Mouse (Mus musculus) heart, adult 18-20 months (tissue): ENCODE data around the gene Slamf9. TPM values are rescaled to one million over a fixed set of nuclear protein-coding genes. Genes with fewer than 3 reads are reported as not detected.

Source experiments
- DNase-seq, 2 experiments: peaks; one replicate each; pipeline ENCODE4 v3.0.0; 2021 to 2022; ENCODE audit warnings: mixed read lengths in 1 of 2
- total RNA-seq, 2 experiments: library from RNA; stranded (reverse); gene quantifications; 2 replicates each; pipeline ENCODE4 v1.2.3; 2021

The Slamf9 gene
- total RNA-seq, 2 experiments from 2014 or later: 1.2 to 2.2 TPM

DNA sequence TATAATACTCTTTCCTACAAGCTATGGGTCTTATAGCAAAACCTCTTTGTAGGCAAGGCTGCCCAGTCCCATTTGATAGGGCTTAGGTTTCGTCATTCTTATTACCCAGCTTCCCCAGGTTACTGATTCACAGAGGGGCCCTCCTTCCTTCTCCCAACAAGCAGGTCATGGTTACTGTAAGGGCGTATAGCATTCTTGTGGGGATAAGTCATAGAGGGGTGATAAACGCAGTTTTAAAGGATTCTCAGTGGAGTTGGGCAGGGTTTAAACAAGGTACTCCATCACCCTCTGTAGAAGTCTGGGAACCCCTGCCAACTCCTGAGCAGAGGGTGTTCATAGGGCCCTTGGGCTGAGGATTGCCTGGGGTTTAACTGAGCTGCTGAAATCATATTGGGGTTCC lies 12.6 kb upstream of the Slamf9 start:
- no peak for DNase-seq

DNA sequence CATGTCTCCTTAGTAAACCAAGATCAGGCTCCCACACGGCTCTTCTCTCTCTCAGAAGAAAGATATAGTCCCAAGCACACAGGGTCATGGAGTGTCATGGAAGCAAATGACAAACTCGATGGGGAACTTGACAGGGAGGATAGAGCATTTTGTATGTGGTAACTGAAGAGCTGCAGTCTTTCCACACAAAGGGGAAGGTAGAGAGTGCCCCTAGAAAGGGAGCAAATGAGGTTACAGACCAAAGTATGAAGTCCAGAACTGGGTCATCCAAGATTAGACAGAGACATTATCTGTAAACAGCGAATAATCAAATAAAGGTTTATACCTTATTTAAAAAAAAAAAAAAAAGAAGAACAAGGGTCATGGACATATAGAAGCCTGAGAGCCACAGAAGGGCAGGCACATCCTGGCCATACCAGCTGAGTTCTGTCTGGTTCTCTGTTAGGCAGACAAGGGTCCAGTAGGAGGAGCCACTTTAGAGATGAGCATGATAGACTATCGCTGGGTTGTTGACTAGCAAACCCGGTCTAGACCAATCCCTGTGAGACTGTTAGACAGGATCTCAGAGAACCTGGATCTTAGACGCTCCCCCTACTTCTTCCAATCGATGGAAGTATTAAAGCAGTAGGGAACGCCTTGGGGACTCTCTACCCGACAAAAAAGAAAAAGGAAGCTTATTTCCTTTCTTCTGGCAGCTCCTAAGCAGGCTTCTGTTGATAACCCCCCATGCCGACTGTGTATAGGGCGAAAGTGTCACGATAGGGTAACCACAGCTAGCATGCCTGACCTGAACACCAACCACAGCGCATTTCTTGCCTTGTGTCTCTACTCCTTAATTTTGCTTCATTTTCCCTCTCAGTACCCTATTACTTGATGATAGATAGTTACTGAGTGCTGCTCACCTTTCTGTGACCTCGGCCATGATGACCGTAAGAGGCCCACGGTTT lies 11.5 kb upstream of the Slamf9 start:
- DNase-seq: no peak

DNA sequence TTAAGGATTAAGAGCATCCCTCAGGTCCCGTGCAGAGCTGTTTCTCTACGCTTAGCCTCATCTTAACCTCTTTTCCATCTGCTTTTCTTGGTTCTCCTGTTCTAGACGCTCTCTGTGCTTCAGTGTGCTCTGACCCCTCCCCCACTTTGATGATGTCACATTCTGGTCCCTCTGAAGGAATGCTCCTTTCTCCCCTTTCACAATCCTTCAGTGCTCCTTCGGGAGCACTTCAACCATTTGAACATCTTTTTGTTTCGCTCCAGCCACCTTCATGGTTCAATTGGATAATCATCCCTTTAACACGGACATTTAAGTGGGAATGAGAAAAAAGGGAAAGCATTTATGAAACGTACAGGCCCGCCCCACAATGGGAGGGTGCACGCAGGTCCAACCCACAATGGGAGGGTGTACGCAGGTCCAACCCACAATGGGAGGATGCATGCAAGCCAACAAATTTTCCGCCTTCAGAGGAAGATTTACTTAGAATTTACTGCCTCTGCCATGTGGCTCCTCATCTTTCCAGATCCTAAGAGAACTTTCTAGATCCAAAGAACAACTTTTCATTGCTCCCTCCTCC lies 6.8 kb upstream of the Slamf9 start:
- DNase-seq: no peak

DNA sequence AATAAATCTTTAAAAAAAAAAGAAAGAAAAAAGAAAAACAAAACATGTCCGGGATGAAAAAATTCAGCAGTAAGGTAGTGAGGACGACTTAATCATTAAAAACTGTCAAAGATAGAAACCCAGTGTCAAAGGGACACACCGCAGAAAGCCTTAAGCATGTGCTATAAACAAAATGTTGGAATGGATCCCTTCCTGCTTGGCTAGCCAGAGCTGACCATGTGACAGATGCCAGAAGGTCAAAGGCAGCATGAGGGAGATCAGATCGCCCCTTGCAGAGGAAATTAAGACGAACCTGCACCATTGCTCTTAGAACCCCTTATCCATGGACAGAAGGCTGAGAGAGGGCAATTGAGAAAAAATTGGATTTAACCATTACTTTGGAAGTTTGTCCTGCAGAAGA lies 5.8 kb upstream of the Slamf9 start:
- DNase-seq: no peak

DNA sequence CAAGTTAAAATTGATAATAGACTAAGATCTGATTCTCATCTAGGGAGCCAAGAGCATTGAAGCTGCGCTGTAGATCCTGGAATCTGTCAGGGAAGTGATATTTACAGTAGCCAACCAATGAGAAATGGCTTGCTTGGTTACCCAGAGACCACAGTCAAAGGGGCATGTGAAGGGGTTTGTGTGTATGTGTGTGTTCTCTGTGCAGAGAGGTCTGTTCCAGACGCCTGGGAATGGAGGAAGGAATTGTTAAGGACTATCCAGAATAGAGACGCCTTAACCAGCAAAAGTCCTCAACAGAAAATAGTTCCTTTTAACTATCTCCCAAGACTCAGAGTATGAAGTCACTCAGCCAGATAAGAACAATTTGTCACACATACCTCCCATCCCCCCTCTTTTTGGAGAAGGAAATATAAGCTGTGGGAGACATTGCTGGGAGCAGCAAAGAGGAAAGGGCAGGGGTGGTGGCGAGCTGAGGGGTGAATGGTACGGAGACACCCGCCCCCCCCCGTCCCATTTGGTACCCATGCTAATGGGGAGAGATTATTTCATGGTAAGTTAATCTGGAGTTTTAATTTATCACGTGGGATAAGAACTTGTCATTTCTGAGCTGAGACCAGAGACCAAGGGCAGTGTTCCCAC lies 5.2 kb upstream of the Slamf9 start:
- no peak for DNase-seq

DNA sequence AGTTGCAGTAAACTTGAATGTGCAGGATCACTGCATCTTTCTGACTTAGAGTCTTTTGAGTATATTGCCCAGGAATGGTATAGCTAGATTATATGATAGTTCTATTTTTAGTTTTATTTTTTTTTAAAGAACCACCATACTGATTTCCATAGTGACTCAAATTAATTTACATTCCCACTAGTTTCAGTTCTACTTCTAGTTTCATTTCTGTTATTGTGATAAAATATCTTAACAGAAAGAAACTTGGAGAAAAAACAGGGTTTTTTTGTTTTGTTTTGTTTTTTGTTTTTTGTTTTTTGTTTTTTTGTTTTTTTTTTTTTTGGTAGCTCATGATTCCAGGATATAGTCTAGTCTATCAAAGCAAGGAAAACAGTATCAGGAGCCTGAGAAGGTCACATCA lies 2.2 kb upstream of the Slamf9 start:
- DNase-seq: no peak

DNA sequence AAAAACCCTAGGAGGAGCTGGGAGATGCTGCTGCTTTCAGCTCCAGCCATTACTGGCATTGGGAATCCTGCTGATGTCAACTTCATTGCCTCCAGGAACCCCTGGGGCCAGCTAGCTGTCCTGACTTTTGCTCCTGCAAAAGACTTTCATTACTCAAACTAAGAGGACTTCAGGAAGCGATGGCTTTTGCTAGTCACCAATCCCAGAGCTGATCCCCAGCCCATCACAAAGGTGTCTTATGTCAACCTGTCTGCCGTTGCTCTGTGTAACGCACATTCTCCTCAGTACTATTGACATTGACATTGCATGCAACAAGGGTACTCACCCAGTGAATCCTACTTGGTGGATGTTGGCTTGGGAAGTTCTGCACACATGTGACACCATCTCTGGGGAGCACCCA lies 962 bp upstream of the Slamf9 start:
- no peak for DNase-seq

DNA sequence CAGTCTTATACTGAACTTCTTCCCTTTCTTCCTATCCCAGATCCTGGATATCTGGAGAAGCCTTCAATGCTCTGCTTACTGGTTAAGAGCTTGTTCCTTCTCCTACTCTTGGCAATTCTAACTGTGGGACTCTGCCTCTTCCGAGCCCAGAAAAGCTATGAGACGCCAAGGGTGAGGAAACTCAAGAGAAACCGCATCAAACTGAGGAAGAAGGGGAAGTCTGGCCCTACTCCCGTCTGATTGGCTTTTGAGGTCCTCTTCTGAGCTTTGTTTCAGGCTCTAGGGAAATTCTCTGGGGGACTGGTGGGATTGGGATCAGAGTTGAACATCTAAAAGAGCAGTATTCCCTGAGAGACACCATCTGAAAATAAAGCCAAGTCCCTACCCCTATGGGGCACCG lies 2.9 kb downstream of the Slamf9 start:
- peak in 1 of 2 experiments; percentile 38 for DNase-seq

DNA sequence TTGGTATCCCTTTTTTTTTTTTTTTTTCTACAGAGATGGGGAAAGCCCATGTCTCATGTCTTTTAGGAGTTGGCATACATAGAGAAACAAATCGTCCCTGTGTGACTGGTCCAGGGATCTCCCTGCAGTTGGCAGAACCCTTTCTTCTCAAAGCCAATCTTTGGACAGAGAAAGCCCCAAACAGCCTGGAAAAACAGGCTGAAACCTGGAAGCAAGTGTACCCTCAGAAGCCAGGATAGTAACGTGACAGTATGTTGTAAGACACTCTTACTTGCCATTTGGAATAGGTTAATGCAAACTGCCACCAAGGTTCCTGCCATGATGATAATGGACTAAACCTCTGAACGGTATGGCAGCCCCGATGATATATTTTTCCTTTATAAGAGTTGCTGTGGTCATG lies 5.2 kb downstream of the Slamf9 start:
- no peak for DNase-seq

DNA sequence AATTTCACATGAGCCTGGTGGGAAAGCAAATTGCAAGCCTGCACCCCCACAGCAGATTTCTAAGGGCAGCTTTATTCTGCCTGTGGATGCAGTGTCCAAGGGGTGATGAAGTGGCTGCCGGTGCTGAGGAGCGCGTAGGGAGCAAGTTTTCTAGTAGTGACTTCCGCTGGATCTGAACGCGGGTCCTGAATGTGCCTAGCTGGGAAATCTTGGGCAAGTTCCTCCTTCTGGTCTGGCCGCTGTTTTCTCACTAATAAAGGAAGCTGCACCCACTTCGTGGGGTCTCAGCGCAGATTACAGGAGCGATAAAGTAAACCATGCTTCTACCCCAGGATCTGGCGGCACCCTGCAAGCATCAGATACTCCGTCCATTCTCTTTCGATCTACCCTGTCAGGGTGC lies 6.0 kb downstream of the Slamf9 start:
- DNase-seq: no peak

DNA sequence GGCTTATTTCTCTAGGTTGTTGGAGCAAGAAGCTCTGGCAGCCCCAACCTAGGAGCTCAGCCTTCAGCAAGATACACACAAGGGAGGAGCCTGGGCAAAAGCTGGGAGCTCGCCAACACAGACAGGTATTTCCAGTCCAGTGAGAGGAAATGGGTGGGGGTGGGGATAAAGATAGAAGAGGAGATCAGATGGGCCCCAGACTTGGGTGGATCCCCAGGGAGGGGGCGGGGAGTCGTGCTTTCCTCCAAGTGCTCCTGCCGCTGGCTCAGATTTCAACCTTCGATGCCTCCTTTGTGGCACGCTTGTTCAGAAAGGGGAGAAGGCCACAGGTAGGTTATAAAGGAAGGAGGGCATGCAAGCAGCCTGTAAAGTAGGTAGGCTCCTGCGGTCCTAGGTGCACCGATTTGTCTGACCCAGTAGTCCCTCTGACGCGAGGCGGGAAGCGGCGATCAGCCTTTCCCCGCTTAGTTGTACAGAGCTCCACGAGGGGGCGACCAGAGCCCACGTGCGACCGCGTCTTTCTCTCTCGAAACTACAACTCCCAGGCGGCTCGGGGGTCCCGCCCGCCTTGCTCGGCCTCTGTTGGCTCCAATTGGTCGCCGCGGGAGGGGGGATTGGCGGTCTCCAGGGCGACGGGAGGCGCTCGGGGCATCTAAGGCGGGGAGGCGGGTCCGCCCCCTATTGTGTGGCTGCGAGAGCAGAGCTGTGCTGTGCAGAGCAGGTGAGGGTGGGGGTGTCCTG lies 6.6 kb downstream of the Slamf9 start, which contains the start of gene Igsf9:
Gene Igsf9 (plus strand): TSS at position 249 of the 741 bp plus-strand sequence.
- peak; percentile 88 to 92 for DNase-seq

DNA sequence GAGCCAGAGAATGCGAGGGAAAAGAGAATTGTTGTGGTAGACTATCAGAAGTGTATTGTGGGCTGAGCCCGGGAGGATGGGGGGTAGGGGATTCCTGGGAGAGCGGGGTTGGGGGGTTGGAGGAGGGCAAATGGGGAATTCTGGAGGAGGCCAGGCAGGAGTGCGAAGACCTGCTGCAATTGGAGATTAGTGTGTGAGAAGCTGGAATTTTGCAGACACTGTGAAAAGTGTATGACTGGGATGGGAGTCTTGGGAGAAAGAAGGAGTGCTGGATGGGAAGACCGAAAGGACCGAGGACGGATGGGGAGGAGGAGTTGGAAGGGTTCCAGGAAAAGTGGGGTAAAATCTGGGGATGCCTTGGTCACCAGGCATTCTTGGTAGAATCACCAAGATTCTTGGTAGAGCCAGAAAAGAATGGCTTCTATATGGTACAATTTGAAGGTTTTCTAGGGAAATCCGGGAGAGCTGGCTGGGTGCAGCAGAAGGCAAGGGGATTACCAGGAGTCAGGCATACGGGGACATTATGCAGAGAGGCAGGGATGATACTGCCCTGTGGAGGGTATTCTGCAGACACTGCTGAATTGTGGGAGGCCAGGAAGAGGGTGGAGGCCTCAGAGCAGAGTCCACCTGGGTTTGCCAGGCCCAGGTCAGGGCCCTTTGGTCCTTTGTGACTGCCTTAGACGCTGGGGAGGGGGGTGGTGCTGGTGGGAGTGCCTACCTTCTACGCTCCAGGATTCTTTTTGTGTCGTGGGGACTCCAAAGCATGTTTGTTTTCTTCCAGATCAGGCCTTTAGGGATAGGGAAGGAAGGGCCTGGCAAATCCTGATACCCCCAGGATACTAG lies 7.6 kb downstream of the Slamf9 start:
- no peak for DNase-seq

DNA sequence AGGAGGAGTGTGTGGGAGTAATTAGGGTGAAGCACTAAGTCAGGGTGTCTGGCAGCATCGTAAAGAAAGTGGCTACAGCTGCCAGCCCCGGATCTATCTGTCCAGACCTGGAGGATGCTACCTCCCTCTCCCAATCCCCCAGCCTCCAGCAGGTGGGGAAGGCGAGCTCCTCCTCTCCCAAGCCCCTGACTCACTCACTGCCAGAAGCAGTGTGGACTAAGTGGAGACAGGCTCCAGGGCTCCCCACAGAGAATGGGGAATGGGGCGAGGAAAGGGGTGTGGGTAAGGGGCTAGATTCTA lies 8.2 kb downstream of the Slamf9 start:
- DNase-seq: no peak

DNA sequence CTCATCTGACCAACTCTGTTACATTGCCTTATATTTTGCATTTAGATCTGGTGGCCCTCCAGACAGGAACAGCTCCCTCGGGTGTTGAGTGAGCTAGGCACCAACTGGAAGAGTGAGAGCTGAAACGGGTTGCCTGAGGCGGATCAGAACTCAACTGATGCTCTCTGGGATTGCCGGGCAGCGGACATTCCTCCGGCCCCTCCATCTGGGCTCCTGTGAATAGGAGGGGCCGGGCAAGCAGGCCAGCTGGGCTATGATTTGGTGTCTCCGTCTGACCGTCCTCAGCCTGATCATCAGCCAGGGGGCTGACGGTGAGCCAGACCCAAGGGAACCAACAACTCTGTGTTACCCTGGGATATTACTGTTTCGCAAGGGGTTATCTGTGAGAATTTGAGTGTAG lies 9.1 kb downstream of the Slamf9 start:
- DNase-seq: no peak

DNA sequence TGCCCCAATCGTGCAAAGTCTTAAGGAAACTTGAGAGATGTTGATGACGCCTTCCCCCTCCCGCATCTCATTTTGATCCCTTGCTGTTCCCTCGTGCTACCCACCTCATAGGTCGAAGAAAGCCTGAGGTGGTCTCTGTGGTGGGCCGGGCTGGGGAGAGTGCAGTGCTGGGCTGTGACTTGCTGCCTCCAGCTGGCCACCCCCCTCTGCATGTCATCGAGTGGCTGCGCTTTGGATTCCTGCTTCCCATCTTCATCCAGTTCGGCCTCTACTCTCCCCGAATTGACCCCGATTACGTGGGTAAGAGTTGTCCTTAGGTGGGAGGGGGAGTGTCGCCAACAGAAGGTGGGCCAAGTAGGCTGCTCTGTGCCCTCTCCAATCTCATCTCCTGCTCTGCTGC lies 9.5 kb downstream of the Slamf9 start:
- DNase-seq: no peak

DNA sequence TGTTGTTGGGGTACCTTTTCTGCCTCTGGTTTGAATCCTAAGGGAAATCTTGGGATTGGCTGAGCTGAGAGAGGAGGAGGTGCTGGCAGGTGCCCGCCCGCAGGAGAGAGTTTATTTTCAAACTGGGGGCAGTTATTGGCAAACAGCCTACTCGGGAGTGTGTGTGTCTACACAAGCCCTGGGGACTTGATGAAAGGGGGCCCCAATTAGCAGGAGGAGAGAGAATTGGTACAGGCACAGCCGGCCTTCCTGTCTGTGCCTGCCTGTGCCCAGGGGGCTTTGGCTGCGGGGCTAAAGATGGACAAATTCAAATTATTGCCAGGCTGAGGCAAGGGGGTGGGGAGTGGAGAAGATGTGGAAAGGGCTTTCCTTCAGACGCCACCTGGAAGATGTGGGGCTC lies 10.7 kb downstream of the Slamf9 start:
- no peak for DNase-seq

DNA sequence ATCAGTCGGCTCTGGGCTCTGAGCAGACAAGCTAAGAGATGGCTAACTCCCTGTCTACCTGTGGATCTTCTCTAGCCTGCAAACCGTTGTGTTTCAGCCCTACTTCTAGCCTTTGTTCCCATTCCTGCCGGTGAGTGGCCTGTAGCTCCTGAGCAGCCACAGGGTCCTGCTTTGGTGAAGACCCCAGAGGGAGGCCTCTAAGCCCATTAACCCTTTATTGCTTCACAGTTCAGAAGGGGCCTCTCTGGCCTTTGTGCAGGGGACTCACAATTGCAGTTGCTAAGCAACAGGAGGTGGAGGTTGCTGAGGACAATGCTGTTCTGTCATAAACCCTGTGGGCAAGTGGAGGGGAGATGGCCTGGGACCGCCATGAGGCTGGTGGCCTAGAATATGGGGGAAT lies 11.1 kb downstream of the Slamf9 start:
- DNase-seq: no peak

DNA sequence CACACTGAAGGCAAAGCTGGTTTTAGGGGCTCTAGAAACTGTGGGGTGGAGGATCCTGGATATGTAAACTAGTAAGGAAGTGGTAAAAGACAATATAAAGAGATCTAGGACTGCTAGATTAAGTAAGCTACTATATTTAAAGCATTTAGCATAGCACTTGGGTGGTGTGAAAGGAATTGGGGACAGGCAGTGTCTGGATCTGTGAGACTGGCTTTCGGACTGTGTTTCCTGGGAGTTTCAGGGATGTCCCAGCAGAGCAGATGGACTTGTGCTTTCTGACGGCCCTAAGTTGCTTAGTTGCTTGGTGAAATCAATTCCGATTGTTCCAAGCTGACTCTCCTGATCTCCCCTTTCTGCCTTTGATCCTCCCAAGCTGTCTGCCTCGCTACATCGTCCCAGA lies 11.5 kb downstream of the Slamf9 start:
- no peak for DNase-seq

DNA sequence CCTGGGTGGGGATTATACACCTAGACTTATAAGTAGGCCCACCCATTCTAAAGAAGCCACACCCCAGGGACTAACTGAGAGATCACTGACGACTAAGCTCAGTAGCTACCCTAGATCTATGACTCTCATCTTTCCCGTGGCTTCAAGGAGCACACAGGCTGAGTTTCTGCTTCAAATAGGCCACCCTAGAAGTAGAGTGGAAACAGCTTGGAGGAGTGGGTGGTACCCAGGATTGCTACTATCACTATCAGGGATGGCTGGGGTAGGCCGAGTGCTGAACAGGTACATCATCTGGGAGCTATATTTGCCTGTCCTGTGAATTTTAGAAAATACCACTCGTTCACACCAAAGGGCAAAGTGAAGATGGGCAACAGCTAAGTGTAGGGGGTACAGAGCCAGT lies 12.7 kb downstream of the Slamf9 start:
- DNase-seq: no peak

DNA sequence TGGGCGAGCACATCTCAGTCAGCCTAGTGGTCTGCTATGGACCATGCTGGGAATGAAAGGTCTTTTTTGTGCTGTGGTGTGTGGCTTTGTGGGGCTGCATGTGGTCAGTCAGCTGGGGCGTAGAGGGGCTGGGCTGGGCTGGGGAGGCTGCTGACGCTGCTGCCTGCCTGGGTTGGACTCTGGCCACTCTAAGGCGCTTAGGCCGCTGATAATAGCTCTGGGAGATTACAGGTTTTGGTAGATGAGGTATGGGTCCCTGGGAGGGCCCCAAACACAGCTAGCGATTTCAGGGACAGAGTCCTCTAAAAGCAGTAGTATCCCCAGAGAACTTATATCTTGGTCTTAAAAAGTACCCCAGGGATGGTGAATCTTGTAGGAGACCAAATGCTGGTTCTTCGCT lies 13.7 kb downstream of the Slamf9 start:
- no peak for DNase-seq

DNA sequence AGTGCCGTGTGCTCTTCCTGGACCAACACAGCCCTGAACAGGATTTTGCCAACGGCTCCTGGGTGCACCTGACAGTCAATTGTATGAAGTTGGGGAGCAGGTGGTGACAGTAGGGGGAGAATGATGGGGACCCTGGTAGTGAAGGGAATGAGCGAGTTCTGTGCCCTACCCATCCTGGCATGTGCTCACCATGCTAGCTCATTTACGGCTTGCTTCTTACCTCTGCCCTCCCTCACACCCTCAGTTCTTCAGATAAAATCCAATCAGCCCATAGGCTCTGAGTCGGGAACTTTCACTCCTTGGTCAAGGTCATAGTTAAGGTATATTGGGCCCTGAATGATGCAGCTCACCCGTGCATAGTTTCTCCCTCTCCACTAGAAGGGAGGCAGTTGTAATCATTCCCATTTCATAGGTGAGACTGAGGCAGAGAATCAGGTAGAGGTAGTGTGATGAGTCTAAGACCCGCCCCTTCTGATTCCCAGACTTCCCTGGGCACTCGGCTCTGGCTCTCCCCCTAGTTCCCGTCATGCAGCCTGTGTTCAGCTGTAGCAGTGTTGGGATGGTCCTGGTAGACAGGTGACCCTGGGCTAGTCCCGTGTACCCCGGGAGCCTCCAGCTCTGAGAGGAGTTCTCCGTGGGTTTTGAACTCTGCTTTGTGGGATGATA lies 14.6 kb downstream of the Slamf9 start:
- DNase-seq: no peak
